Mouse (Mus musculus) lung, adult 2 months (tissue): ENCODE data around the gene Map7d1.

Source experiments
- CTCF ChIP-seq: fragments of 200-500 bp; IDR thresholded peaks from 2 replicates; pipeline ENCODE4 v1.5.1; 2011; ENCODE audit warnings: mild to moderate bottlenecking, low read length, control low read depth; ENCODE audit not compliant: insufficient read depth
- POLR2A ChIP-seq: fragments of 200-500 bp; IDR thresholded peaks from 2 replicates; pipeline ENCODE4 v1.6.1; 2011; ENCODE audit warnings: low read depth, mild to moderate bottlenecking, control low read depth, low read length, borderline replicate concordance; ENCODE audit errors: extremely low read depth

DNA sequence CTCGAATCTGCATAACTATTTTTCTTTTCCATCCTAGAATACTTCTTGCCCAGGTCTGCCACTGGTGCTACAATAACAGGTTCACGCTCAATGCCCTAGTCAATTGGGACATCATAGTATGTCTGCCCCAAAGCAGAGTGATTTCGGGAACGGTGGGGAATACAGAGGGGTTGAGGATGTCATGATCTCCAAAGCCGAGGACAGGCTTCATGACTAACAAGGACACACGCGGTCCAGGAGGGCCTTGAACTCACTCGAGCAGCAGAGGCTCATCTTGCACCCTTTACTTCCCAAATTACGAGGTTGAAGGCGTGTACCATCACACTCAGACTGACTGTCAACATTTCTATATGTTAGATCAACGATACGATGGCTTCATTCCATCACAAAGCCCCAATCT lies 29.5 kb downstream of the Map7d1 start:
- TF ChIP-seq POLR2A (no peak), CTCF (no peak)
